ENCODE assay signal across 18 mouse cellular contexts in the genomic region with DNA sequence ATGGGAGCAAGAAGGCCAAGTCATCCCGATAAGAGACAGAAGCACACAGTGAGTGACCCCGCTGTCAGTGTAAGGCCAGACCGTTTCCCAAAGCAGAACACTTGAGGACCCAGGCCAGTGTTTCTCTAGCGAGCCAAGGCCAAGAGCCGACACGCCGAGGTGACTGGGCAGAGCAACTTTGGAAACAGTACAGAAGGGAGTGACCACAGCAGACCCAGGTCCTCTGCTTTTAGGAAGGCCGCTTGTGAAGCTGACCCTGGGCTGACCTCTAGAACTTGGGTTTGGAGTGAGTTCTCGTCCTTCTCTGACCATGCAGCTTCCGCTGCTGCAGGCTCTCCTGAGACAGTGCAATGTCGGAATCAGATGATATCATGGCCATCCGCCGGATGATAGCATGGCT. TPM values are rescaled to one million over a fixed set of nuclear protein-coding genes. Genes with fewer than 3 reads are reported as not detected.
DNase-seq lines count a peak whose midpoint lies in the region; TF ChIP-seq lines count a peak whose summit lies in the region.
"Had no signal": no experiment of that assay in that cellular context is flagged by ENCODE, and none has a peak within 500 bp of the region (broad histone marks: within the 10 kb centered on the region; RNA-seq: fewer than 3 reads in every experiment).

No protein-coding gene starts in this region.

- H3K36me3 ChIP-seq in heart, adult 2 months (ENCODE audit: control insufficient read depth, insufficient read depth, low read length) = no peaks in the 10 kb centered on the region
- H3K36me3 ChIP-seq: hindbrain, embryonic 13.5 days; neural tube, embryonic 15.5 days had no signal

- H3K4me3 ChIP-seq in heart, adult 2 months = no peak overlapping the region
- no peak overlapping the region for H3K4me3 ChIP-seq in brown adipose tissue, adult 24 weeks (ENCODE audit: insufficient read depth, low read depth, low read length)
- H3K4me3 ChIP-seq: embryonic facial prominence, embryonic 12.5 days; erythroblast, embryonic 14.5 days; forebrain, embryonic 13.5 days; hindbrain, embryonic 13.5 days; neural tube, embryonic 15.5 days had no signal

- H3K79me2 ChIP-seq in heart, adult 2 months (replicated peaks; ENCODE audit: control insufficient read depth, insufficient read depth, low read length) = peaks cover 2% of the 10 kb centered on the region; the same call in 1 of the 2 replicates

- intact Hi-C loops in heart, adult 2 months (cut with DNase I) = loop anchor here (2.0 kb wide), 1 partner anchor 14 kb away; no protein-coding TSS in a partner anchor
- intact Hi-C loops in heart, postnatal 36 days (cut with DNase I) = loop anchor here (2.0 kb wide), 1 partner anchor 16 kb away; no protein-coding TSS in a partner anchor
- intact Hi-C loops in heart, postnatal 10 days (cut with DNase I) = no loop called here

- TF ChIP-seq EP300 in heart, adult 2 months (IDR thresholded peaks at IDR 0.05; ENCODE audit: insufficient read depth, low read depth, low read length) = no peak

- no peak for TF ChIP-seq POLR2A in heart, adult 2 months (IDR thresholded peaks at IDR 0.05; ENCODE audit: insufficient read depth, low read depth, low read length)

- DNase-seq in adrenal gland, adult (ENCODE audit: inconsistent age in 2 of 2, low spot score in 1 of 2) = peak; percentile 45 to 70
- DNase-seq in adrenal gland, adult 8-10 months = no peak
- DNase-seq in heart, adult 2 months = peak; percentile 37 to 40
- no peak for DNase-seq in heart, postnatal 36 days
- DNase-seq in heart, postnatal 10 days = peak; percentile 26 to 28
- DNase-seq in cerebellum, postnatal 10 days = no peak
- DNase-seq in urinary bladder, postnatal 4 days (ENCODE audit: low spot score in 2 of 2) = no peak
- DNase-seq: cerebellum, adult 18-20 months; cerebellum, postnatal 25 days; kidney, adult 8-10 months; kidney, postnatal 10 days; lung, postnatal 10 days had no signal

- no peak for TF ChIP-seq CTCF in heart, adult 2 months (IDR thresholded peaks at IDR 0.05)

- peak overlapping the region; percentile 64 for H3K27ac ChIP-seq in heart, adult 2 months
- peak overlapping the region; percentile 87 for H3K27ac ChIP-seq in brown adipose tissue, adult 24 weeks (replicated peaks; ENCODE audit: low read depth, low read length)
- H3K27ac ChIP-seq: embryonic facial prominence, embryonic 12.5 days; forebrain, embryonic 13.5 days; hindbrain, embryonic 13.5 days; neural tube, embryonic 15.5 days had no signal

- peaks cover 15% of the 10 kb centered on the region for H3K4me1 ChIP-seq in heart, adult 2 months (ENCODE audit: control insufficient read depth, insufficient read depth, low read length)
- peaks cover 11% of the 10 kb centered on the region for H3K4me1 ChIP-seq in brown adipose tissue, adult 24 weeks (ENCODE audit: control insufficient read depth, insufficient read depth, insufficient read length, low read length)
- H3K4me1 ChIP-seq: embryonic facial prominence, embryonic 12.5 days; forebrain, embryonic 13.5 days; hindbrain, embryonic 13.5 days; neural tube, embryonic 15.5 days had no signal

- no peak overlapping the region for H3K9ac ChIP-seq in heart, adult 2 months (ENCODE audit: low read depth, low read length)
- H3K9ac ChIP-seq: embryonic facial prominence, embryonic 12.5 days; forebrain, embryonic 13.5 days; hindbrain, embryonic 13.5 days; neural tube, embryonic 15.5 days had no signal

- no peaks in the 10 kb centered on the region for H3K27me3 ChIP-seq in heart, adult 2 months (ENCODE audit: control insufficient read depth, insufficient read depth, low read length)
- H3K27me3 ChIP-seq: embryonic facial prominence, embryonic 12.5 days; forebrain, embryonic 13.5 days; hindbrain, embryonic 13.5 days; neural tube, embryonic 15.5 days had no signal

- WGBS in heart, adult 2 months = 49% methylated on average over 13 of the region's 13 CpGs

RNA-seq across cellular contexts. Expression of a gene that starts 20.9 kb away (rescaled TPM):
- 100 to 1,000 TPM; 375 to 489 (median 428) TPM for total RNA-seq in adrenal gland, adult 8-10 months (2022)
- total RNA-seq in heart, adult 2 months (2021) = 100 to 1,000 TPM; 648 to 774 TPM
- polyA plus RNA-seq in heart, adult 2 months (2012; rRNA removed) = 619 and 842 TPM in 2 replicates
- 100 to 1,000 TPM; 734 to 810 TPM for total RNA-seq in heart, postnatal 36 days (2021)
- polyA plus RNA-seq in brown adipose tissue, adult 24 weeks (2012; ENCODE audit: insufficient read depth, insufficient read length, missing spikeins) = 1,641 and 1,655 TPM in 2 replicates
- 100 to 1,000 TPM; 573 to 586 TPM for total RNA-seq in heart, postnatal 10 days (2021)

RNA-seq across cellular contexts. Expression of a gene that starts 52.0 kb away (rescaled TPM):
- 10 to 100 TPM; 11.6 to 19.1 (median 12.0) TPM for total RNA-seq in adrenal gland, adult 8-10 months (2022)
- total RNA-seq in heart, adult 2 months (2021) = 10 to 100 TPM; 32.8 to 40.9 TPM
- 13.0 and 15.0 TPM in 2 replicates for polyA plus RNA-seq in heart, adult 2 months (2012; rRNA removed)
- total RNA-seq in heart, postnatal 36 days (2021) = 10 to 100 TPM; 30.4 to 32.3 TPM
- 28.2 and 36.0 TPM in 2 replicates for polyA plus RNA-seq in brown adipose tissue, adult 24 weeks (2012; ENCODE audit: insufficient read depth, insufficient read length, missing spikeins)
- total RNA-seq in heart, postnatal 10 days (2021) = 10 to 100 TPM; 28.7 to 29.2 TPM
- polyA plus RNA-seq: erythroblast, embryonic 14.5 days had no signal

Comparison
In these comparisons a context has a peak if more than half of its experiments do, and no peak if none do; other contexts are left out.
1. DNase-seq: peak in adrenal gland, adult (2 of 2), heart, adult 2 months (2 of 2) and heart, postnatal 10 days (2 of 2); none in adrenal gland, adult 8-10 months (single experiment), heart, postnatal 36 days (0 of 2), cerebellum, postnatal 10 days (0 of 2) and urinary bladder, postnatal 4 days (0 of 2).